Mouse (Mus musculus) kidney, embryonic 15.5 days (tissue): ENCODE results near the gene Colgalt2. TPM values are rescaled to one million over a fixed set of nuclear protein-coding genes. Genes with fewer than 3 reads are reported as not detected.
"Not testable (repeated sequence)": the region's sequence is repeated elsewhere in the genome, so short reads cannot be mapped to it uniquely, and the experiment has no call there.

Experiments
- ATAC-seq: fragments of 200-750 bp; cut with Nextera tagmentation; replicated peaks from 2 replicates; pipeline ENCODE4 v1.8.0; 2017; ENCODE audit warnings: moderate TSS enrichment; ENCODE audit not compliant: low FRiP score
- H3K27ac ChIP-seq: fragments of 300-500 bp; sonication (generic); 2 replicates; pipeline ENCODE4 v1.5.1; 2015; ENCODE audit warnings: mild to moderate bottlenecking, inconsistent platforms
- H3K27me3 ChIP-seq: fragments of 300-500 bp; sonication (generic); 2 replicates; pipeline ENCODE4 v1.6.1; 2015; ENCODE audit warnings: inconsistent platforms
- H3K36me3 ChIP-seq: fragments of 300-500 bp; sonication (generic); 2 replicates; pipeline ENCODE4 v1.6.1; 2015; ENCODE audit warnings: inconsistent platforms
- H3K4me1 ChIP-seq: fragments of 300-500 bp; sonication (generic); 2 replicates; pipeline ENCODE4 v1.6.1; 2015; ENCODE audit warnings: inconsistent platforms
- H3K4me2 ChIP-seq: fragments of 300-500 bp; sonication (generic); 2 replicates; pipeline ENCODE4 v1.6.1; 2015; ENCODE audit warnings: moderate library complexity, mild to moderate bottlenecking, inconsistent platforms
- H3K4me3 ChIP-seq: fragments of 300-500 bp; sonication (generic); replicated peaks from 2 replicates; pipeline ENCODE4 v1.5.1; 2015; ENCODE audit warnings: mild to moderate bottlenecking, inconsistent platforms
- H3K9ac ChIP-seq: fragments of 300-500 bp; sonication (generic); 2 replicates; pipeline ENCODE4 v1.6.1; 2015; ENCODE audit warnings: mild to moderate bottlenecking, inconsistent platforms
- H3K9me3 ChIP-seq: fragments of 300-500 bp; sonication (generic); replicated peaks from 2 replicates; pipeline ENCODE4 v1.6.1; 2016; ENCODE audit warnings: inconsistent platforms
- WGBS: fragments of 180-500 bp; shearing (Covaris S2); methylation state at CpG from one replicate; pipeline ENCODE4 v1.1.7; 2015; ENCODE audit warnings: mixed read lengths; 5-methylcytosine and 5-hydroxymethylcytosine counted together
- polyA plus RNA-seq: library from polyadenylated mRNA; unstranded; fragments of >200 nt; fragmentation: Nextera tagmentation; extraction: Ambion mirVana; gene quantifications from 2 replicates; pipeline ENCODE4 v1.2.1, GENCODE M21; 2015

The Colgalt2 gene
- 1.5 TPM in 2 replicates for polyA plus RNA-seq

- Histone ChIP-seq H3K4me3 (peak within 1 kb of the TSS; percentile 70), H3K36me3 (no peaks in the 10 kb centered on the region), H3K9ac (peak within 1 kb of the TSS; percentile 53), H3K9me3 (no peaks in the 10 kb centered on the region), H3K4me1 (peaks cover 12% of the 10 kb centered on the region), H3K4me2 (peak within 1 kb of the TSS; percentile 99), H3K27me3 (peaks cover 40% of the 10 kb centered on the region), H3K27ac (no peak within 1 kb of the TSS)
- WGBS: under 1% methylated on average over 66 of the region's 70 CpGs
- ATAC-seq: peak; percentile 88
These were observed at the start of gene Colgalt2 for GRCm38 (mm10) chr1:152399790-152400555. Colgalt2 (plus strand) TSS chr1:152399830.

GRCm38 (mm10) chr1:152356721-152357120 is 42.9 kb upstream of the Colgalt2 start:
- no peak overlapping the region for H3K4me2 ChIP-seq
- no peaks in the 10 kb centered on the region for H3K27me3 ChIP-seq
- H3K9ac ChIP-seq: no peak overlapping the region
- ATAC-seq: no peak
- 57% methylated on average over 4 of the region's 4 CpGs for WGBS
- no peaks in the 10 kb centered on the region for H3K36me3 ChIP-seq
- H3K27ac ChIP-seq: no peak overlapping the region
- no peaks in the 10 kb centered on the region for H3K9me3 ChIP-seq
- no peaks in the 10 kb centered on the region for H3K4me1 ChIP-seq
- no peak overlapping the region for H3K4me3 ChIP-seq

GRCm38 (mm10) chr1:152368311-152369088 is 31.1 kb upstream of the Colgalt2 start:
- H3K36me3 ChIP-seq: peaks cover 20% of the 10 kb centered on the region
- no peaks in the 10 kb centered on the region for H3K9me3 ChIP-seq
- peaks cover 9% of the 10 kb centered on the region for H3K4me1 ChIP-seq
- H3K4me3 ChIP-seq: no peak overlapping the region
- 46% methylated on average over 13 of the region's 13 CpGs for WGBS
- no peak overlapping the region for H3K9ac ChIP-seq
- no peak for ATAC-seq
- no peaks in the 10 kb centered on the region for H3K27me3 ChIP-seq
- H3K27ac ChIP-seq: 0 out of 2 replicates have a peak overlapping the region, but pooled peaks have one; percentile 29
- no peak overlapping the region for H3K4me2 ChIP-seq

GRCm38 (mm10) chr1:152369139-152369538 is 30.5 kb upstream of the Colgalt2 start:
- Histone ChIP-seq H3K9me3 (no peaks in the 10 kb centered on the region), H3K4me1 (peaks cover 9% of the 10 kb centered on the region), H3K36me3 (peaks cover 20% of the 10 kb centered on the region), H3K4me2 (no peak overlapping the region), H3K9ac (no peak overlapping the region), H3K4me3 (no peak overlapping the region), H3K27ac (0 out of 2 replicates have a peak overlapping the region, but pooled peaks have one; percentile 29), H3K27me3 (no peaks in the 10 kb centered on the region)
- ATAC-seq: peak; percentile 67; the same call in 1 of the 2 replicates
- WGBS: 23% methylated on average over 4 of the region's 4 CpGs

GRCm38 (mm10) chr1:152378311-152378710 is 21.3 kb upstream of the Colgalt2 start:
- ATAC-seq: no peak
- H3K4me2 ChIP-seq: no peak overlapping the region
- no peaks in the 10 kb centered on the region for H3K27me3 ChIP-seq
- H3K4me1 ChIP-seq: no peaks in the 10 kb centered on the region
- no peak overlapping the region for H3K27ac ChIP-seq
- H3K9me3 ChIP-seq: no peaks in the 10 kb centered on the region
- no peak overlapping the region for H3K9ac ChIP-seq
- peaks cover 63% of the 10 kb centered on the region for H3K36me3 ChIP-seq
- WGBS: 91% methylated on average over 5 of the region's 5 CpGs
- no peak overlapping the region for H3K4me3 ChIP-seq

- Histone ChIP-seq H3K4me2 (no peak overlapping the region), H3K4me3 (no peak overlapping the region), H3K9ac (no peak overlapping the region), H3K9me3 (no peaks in the 10 kb centered on the region), H3K27me3 (no peaks in the 10 kb centered on the region), H3K4me1 (peaks cover 9% of the 10 kb centered on the region; the same call in 1 of the 2 replicates), H3K36me3 (peaks cover 24% of the 10 kb centered on the region), H3K27ac (no peak overlapping the region)
- ATAC-seq: no peak
- WGBS: 94% methylated on average over 1 of the region's 1 CpGs
These were observed 15.0 kb upstream of the Colgalt2 start for GRCm38 (mm10) chr1:152384589-152384988.

- H3K4me1 ChIP-seq, ATAC-seq, H3K27me3 ChIP-seq, H3K27ac ChIP-seq, H3K9me3 ChIP-seq: not testable (repeated sequence)
- H3K36me3 ChIP-seq: peaks cover 15% of the 10 kb centered on the region
- 26% methylated on average over 2 of the region's 4 CpGs for WGBS
- H3K9ac ChIP-seq: peak overlapping the region; percentile 88
- H3K4me3 ChIP-seq: peak overlapping the region; percentile 84
- peak overlapping the region; percentile 66 for H3K4me2 ChIP-seq
These were observed 13.9 kb upstream of the Colgalt2 start for GRCm38 (mm10) chr1:152385693-152386092.

- peak within 1 kb of the TSS; percentile 84 for H3K4me3 ChIP-seq
- H3K27ac ChIP-seq: peak within 1 kb of the TSS; percentile 63; the same call in 1 of the 2 replicates
- under 1% methylated on average over 57 of the region's 57 CpGs for WGBS
- H3K9ac ChIP-seq: peak within 1 kb of the TSS; percentile 88
- peak within 1 kb of the TSS; percentile 66 for H3K4me2 ChIP-seq
- no peaks in the 10 kb centered on the region for H3K27me3 ChIP-seq
- H3K4me1 ChIP-seq: peaks cover 9% of the 10 kb centered on the region; the same call in 1 of the 2 replicates
- H3K9me3 ChIP-seq: no peaks in the 10 kb centered on the region
- peak; percentile 98 for ATAC-seq
- peaks cover 13% of the 10 kb centered on the region for H3K36me3 ChIP-seq
These were observed 13.3 kb upstream of the Colgalt2 start, which contains the start of gene Tsen15 for GRCm38 (mm10) chr1:152386188-152386835. Tsen15 (minus strand) TSS chr1:152386688.

GRCm38 (mm10) chr1:152389271-152389670 is 10.4 kb upstream of the Colgalt2 start:
- peaks cover 9% of the 10 kb centered on the region; the same call in 1 of the 2 replicates for H3K4me1 ChIP-seq
- no peak overlapping the region for H3K4me2 ChIP-seq
- H3K36me3 ChIP-seq: no peaks in the 10 kb centered on the region; the same call in 1 of the 2 replicates
- no peak overlapping the region for H3K27ac ChIP-seq
- H3K9ac ChIP-seq: no peak overlapping the region
- H3K9me3 ChIP-seq: no peaks in the 10 kb centered on the region
- H3K4me3 ChIP-seq: no peak overlapping the region
- no peak for ATAC-seq
- no peaks in the 10 kb centered on the region for H3K27me3 ChIP-seq

- Histone ChIP-seq H3K27ac (no peak overlapping the region), H3K4me3 (no peak overlapping the region), H3K4me2 (no peak overlapping the region), H3K4me1 (no peaks in the 10 kb centered on the region), H3K9ac (no peak overlapping the region), H3K27me3 (peaks cover 13% of the 10 kb centered on the region), H3K9me3 (no peaks in the 10 kb centered on the region), H3K36me3 (no peaks in the 10 kb centered on the region)
- no peak for ATAC-seq
- WGBS: 82% methylated on average over 3 of the region's 3 CpGs
These were observed 5.5 kb upstream of the Colgalt2 start for GRCm38 (mm10) chr1:152394137-152394536.

- H3K27ac ChIP-seq: no peak overlapping the region
- H3K36me3 ChIP-seq: no peaks in the 10 kb centered on the region
- H3K4me3 ChIP-seq: no peak overlapping the region
- no peak for ATAC-seq
- H3K9me3 ChIP-seq: no peaks in the 10 kb centered on the region
- H3K4me2 ChIP-seq: no peak overlapping the region
- 70% methylated on average over 4 of the region's 4 CpGs for WGBS
- peaks cover under 1% of the 10 kb centered on the region; the same call in 1 of the 2 replicates for H3K4me1 ChIP-seq
- H3K9ac ChIP-seq: no peak overlapping the region
- H3K27me3 ChIP-seq: peaks cover 16% of the 10 kb centered on the region
These were observed 4.6 kb upstream of the Colgalt2 start for GRCm38 (mm10) chr1:152394956-152395515.
